Mouse (Mus musculus): Measurements from ENCODE around the gene 6030452D12Rik. TPM values are rescaled to one million over a fixed set of nuclear protein-coding genes. Genes with fewer than 3 reads are reported as not detected.

6030452D12Rik gene
- total RNA-seq, 4 experiments from 2014 or later = not detected

Other genes starting within 250 kb of the 6030452D12Rik start
- gene Smpd3, start 162.5 kb upstream of the 6030452D12Rik start, total RNA-seq (2022) = 1 to 10 TPM; 2.5 to 3.2 (median 2.6) TPM
- 1 to 10 TPM; 2.2 to 3.6 (median 3.1) TPM for gene Zfp90, start 85.2 kb upstream of the 6030452D12Rik start, total RNA-seq (2022)
- gene Cdh3, start 10.4 kb downstream of the 6030452D12Rik start, total RNA-seq (2022) = 1 to 10 TPM in 1 of 4 experiments, under 1 TPM in 3; 0.71 to 1.7 (median 0.87) TPM
- gene Gm10073, start 72.9 kb downstream of the 6030452D12Rik start, total RNA-seq (2022) = 100 to 1,000 TPM in 3 of 4 experiments, 10 to 100 TPM in 1; 97.6 to 119 (median 113) TPM
- gene Cdh1, start 102.8 kb downstream of the 6030452D12Rik start, total RNA-seq (2022) = under 1 TPM in 1 of 4 experiments, not detected in 3; 0.23 TPM
- 10 to 100 TPM in 3 of 4 experiments, 1 to 10 TPM in 1; 9.9 to 11.0 (median 10.8) TPM for gene Tango6, start 182.5 kb downstream of the 6030452D12Rik start, total RNA-seq (2022)

All from heart, adult 8-10 months (tissue).